Mouse (Mus musculus): ENCODE measurements around the gene Gba.

- TF ChIP-seq POLR2A (IDR thresholded peaks at IDR 0.05; ENCODE audit: borderline replicate concordance, extremely low read depth, insufficient read depth, insufficient read length, poor library complexity, severe bottlenecking) (no peak), CTCF (IDR thresholded peaks at IDR 0.05; ENCODE audit: borderline replicate concordance, extremely low read depth, insufficient read depth, insufficient read length) (no peak)
Observed at GRCm38 (mm10) chr3:89237682-89238081, 35.0 kb downstream of the Gba start.

All from brain, embryonic 14.5 days (tissue).